Mouse (Mus musculus) frontal cortex, postnatal 36 days (tissue): ENCODE results near the gene Txn2.
"Not testable (repeated sequence)": the region's sequence is repeated elsewhere in the genome, so short reads cannot be mapped to it uniquely, and the experiment has no call there.

Source experiments
- DNase-seq, 2 experiments: peaks; one replicate each; pipeline ENCODE4 v3.0.0; 2022; ENCODE audit warnings: low spot score in 2 of 2

Gene Txn2

DNA sequence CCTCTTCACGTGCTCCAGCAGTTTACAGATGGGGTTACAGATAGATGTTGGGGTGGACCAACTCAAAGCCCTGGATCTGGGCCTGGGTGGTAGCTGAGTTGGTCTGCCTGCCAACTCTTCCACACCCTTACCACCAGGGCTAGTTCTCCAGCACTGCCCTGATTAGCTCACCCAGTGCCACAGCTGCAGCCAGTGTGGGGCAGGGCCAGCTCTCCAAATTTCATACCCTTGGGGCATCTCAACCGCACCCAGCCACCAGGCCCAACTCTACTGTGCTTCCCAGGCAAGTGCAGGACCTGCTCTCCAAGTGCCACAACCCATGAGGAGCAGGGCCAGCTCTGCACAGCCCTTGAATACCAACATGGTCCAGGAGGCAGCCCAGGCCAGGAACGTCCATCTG, 49.0 kb downstream of the Txn2 start:
- no peak for DNase-seq

DNA sequence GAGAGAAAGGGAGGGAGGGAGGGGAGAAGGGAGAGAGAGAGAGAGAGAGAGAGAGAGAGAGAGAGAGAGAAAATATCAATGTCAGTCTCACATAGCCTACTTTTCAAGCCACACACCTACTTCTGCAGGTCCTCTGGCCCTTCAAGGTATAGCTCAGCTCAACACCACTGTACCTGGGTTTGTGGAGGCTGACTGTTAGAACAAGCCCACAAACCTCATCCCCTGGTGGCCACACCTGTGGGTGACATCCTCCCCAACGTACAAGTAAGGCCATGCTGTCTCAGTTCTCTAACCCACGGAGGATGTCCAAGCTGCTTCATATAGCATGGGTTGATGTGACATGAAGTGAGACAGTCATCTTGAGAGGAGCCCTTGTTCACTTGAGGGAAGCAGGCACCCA, 51.6 kb downstream of the Txn2 start:
- no peak for DNase-seq

DNA sequence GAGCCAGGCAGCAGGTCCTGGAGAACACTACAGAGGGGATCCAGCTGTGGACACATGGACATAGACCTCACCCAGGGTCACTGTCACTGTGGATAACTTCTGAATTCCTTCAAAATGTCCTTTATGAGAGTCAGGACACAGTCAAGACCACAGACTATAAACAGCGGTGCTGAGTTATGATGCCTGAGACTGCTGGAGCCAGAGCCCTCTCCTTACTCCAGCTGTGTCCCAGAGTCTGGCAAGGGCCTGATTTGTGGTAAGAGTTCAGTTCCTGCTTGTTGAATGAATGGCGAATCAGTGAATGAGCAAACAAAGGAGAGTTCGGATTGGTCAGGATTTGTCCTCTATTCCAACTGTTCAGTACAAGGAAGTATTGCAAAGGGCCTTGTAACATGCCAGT, 52.1 kb downstream of the Txn2 start:
- no peak for DNase-seq

DNA sequence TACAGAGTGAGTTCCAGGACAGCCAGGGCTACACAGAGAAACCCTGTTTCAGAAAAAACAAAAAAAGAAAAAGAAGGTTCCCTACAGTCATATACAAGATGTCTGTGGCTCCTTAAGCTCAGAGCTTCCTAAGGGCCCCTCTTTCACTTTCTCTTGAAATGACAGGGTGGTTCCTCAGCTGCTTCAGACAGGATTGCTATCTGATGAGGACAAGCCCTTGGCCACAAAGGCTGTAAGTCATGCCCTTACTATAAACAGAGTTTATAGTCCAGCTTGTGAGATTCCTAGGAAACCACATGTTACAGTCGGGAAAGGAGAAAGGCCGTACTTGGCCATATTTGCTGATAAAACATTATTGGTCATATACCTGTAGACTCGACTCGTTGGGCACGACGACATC, 52.9 kb downstream of the Txn2 start:
- DNase-seq, result no peak

DNA sequence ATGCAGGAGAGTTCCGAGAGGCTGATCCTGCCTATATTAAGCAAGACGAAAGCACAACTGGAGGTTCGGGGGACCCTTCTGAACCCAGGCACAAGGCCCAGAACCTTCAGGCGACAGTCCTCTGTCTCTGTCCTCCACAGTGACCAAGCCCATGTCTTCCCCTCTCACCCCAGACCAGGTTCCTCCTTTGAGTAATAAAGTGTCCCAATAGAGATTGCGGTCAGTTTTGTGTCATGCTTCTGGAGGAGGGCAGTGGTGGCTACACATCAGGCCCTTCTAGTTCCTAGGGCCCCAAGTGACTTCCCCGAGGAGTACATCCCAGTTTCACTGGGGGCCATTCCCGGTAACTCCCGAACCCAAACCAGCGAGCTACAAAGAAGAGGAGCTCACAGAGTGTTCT, 54.0 kb downstream of the Txn2 start:
- no peak for DNase-seq

DNA sequence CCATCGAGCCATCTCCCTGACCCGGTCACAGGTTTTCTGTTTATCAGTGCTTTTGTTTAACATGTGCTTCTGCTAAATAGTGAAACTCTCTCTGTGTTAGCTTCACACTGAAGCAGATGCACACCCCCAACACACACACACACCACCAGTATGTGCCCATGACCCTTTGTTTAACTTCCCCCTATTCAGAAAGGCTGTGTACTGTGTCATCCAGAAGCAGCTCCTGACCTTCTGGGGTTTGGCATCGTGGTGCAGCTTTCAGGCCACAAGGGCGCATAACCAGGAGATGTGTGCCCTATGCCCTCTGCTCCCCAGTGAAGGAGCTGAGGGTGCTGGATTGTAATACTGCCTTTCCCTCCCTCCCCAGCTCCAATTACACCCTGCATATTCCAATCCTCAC, 54.5 kb downstream of the Txn2 start:
- no peak for DNase-seq

DNA sequence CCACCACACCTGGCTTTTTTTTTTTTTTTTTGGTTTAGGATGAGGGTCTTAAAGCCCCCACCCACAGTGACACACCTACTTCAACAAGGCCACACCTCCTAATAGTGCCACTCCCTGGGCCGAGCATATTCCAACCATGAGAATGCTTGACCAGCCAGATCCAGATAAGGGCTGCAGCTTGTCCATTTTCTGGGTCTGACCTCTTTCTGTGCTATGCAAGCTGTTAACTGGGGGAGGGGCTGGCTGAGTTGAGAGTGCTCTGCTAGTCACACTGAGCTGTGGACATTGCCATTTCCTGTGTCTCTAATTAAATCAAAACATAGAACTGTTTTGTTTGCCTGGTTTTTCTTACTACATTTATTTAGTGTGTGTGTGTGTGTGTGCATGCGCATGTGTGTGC, 55.2 kb downstream of the Txn2 start:
- no peak for DNase-seq

DNA sequence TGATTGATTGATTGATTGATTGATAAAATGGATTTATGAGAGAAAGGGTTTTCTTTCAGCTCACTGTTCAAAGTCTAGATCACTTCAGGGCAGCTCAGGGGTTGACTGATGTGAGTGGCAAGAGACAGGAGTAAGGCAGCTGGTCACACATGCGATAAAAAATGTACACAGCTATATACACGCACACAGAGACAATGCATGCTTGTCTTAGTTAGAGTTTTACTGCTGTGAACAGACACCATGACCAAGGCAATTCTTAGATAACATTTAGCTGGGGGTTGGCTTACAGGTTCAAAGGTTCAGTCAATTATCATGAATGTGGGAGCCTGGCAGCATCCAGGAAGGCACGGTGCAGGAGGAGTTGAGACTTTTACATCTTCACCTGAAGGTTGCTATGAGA, 55.8 kb downstream of the Txn2 start:
- no peak for DNase-seq

DNA sequence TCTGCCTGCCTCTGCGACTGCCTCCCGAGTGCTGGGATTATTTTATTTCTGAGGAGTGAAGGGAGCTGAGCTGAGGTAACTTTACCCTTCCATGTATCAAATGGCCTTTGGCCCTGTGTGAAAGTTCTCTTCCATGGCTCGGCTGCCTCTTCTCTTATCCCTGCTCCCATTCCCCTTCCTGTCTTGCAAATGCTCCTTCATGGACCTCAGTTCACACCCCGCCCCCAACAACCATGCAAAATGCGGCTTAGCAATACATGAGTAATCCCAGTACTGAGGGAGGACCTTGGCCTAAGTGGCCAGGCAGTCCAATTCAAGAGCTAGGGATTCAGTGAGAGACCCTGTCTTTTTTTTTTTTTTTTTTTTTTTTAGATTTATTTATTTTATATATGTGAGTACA, 60.5 kb downstream of the Txn2 start:
- no peak for DNase-seq

DNA sequence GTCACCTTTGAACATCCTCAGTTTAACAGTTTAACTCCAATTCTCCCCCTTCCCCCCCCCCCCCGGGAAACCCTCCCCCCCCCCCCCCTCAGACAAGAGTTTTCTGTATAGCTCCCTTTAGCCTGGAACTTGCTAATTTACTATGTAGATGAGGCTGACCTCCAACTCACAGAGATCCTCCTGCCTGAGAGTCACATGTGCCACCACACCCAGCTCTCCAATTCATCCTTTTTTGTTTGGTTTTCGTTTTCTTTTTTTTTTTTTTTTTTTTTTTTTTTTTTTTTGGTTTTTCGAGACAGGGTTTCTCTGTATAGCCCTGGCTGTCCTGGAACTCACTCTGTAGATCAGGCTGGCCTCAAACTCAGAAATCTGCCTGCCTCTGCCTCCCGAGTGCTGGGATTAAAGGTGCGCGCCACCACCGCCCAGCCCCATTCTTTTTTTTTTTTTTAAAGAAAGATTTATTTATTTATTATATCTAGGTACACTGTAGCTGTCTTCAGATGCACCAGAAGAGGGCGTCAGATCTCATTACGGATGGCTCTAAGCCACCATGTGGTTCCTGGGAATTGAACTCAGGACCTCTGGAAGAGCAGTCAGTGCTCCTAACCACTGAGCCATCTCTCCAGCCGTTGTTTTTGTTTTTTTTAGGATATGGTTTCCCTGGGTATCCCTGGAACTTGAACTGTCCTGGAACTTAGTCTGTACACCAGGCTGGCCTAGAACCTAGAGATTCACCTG, 61.4 kb downstream of the Txn2 start:
- DNase-seq, result not testable (repeated sequence)

DNA sequence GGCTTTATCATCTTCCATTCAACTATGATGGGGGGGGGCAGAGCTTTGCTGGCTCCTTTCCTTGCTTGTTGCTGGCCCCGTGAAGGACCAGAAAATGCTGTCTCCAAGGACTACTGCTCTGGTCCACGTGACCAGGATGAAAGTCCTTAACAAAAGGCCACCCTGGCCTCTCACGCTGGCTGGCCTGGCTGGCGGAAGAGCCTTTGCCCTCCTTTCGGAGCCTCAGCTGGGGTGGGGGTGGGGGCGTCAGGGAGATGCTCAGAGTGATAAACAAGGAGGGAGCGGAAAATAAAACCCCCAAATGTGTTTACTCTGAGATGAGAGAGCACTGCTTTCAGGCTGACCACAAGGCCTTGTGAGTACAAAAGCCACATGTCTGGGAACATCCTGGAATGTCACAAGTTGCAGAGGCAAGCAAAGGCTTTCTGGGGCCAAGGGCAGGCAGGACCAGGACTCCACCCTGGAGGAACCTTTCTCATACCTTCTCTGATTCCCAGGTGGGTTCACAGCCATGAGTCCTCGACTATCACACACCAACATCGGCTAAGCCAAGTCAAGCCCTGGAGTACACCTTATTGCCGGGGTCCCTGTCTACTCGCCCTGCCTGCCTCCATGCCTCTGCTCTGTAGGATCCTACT, 62.1 kb downstream of the Txn2 start:
- DNase-seq, result no peak
